Mouse (Mus musculus) embryonic fibroblast, embryonic 13.5 days (primary cell): ENCODE data around the gene Meox1.

ENCODE experiments used
- CTCF ChIP-seq: IDR thresholded peaks from 2 replicates; pipeline ENCODE4 v1.5.1; 2011; ENCODE audit warnings: mild to moderate bottlenecking, control low read depth, low read length, moderate library complexity, borderline replicate concordance; ENCODE audit not compliant: insufficient read depth
- POLR2A ChIP-seq: IDR thresholded peaks from 2 replicates; pipeline ENCODE4 v1.6.1; 2011; ENCODE audit warnings: low read depth, mild to moderate bottlenecking, control low read depth, low read length, moderate library complexity

DNA sequence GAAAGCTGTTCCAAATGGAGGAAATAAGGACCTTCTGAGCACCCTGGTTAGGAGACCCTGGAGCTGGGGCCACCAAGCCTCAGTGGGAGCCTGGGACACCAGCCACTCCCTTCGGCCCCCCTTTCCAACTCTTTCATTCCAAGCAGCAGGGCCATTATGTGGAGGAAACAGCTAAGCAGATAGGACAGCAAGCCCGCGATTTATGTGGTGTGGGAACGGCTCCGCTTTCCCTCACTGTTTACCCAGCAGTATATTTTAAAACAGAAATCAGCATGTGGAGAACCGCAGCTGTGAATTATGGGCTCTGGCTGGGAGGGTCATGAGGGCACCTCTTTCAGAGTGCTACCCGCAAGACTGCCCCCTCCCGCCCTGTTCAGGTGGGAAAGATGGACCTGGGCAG is 7.1 kb upstream of the Meox1 start:
- TF ChIP-seq POLR2A (no peak), CTCF (no peak)
